Mouse (Mus musculus): ENCODE results near the gene Map2k4.

Map2k4 gene

DNA sequence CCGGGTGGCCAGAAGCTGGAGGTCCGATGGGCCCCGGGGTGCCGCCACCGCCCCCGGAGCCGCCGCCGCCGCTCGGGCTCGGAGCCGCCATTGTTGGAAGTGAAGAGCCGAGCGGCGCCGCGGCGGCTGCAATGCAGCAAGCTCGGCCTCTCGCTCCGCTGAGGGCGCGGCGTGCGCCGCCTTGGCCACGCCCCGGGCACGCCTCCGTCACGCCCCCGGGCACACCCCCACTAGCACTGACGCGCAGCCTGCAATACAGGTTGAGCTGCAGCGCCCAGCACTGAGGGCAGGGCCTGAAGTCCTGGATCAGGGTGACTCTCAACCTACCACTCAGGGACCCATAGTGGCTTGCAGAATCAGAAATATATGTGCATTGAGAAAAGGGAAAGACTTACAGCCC is at the start of gene Map2k4:
Map2k4 (minus strand) TSS at position 144 of the 400 bp plus-strand sequence.
- DNase-seq: peak; percentile 83 to 85

DNA sequence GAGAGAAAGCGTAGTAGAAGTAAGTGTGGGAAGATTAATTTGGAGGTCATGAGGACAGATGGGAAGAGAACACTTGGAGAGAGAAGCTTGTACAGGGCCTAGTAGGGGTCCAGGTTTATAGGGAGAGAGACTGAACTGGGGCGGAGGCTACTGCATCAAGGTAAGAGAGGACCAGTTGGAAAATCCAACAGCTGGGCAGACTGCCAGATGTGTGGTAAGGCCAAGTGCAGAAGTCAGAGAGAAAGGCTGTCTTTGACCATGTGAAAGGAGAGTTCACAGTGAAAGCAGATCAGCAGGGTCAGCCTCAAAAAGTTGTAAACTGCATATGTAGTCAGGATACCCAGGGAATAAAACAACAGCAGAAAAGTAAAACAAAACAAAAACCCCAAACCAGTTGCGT is 36.5 kb upstream of the Map2k4 start:
- DNase-seq: no peak

DNA sequence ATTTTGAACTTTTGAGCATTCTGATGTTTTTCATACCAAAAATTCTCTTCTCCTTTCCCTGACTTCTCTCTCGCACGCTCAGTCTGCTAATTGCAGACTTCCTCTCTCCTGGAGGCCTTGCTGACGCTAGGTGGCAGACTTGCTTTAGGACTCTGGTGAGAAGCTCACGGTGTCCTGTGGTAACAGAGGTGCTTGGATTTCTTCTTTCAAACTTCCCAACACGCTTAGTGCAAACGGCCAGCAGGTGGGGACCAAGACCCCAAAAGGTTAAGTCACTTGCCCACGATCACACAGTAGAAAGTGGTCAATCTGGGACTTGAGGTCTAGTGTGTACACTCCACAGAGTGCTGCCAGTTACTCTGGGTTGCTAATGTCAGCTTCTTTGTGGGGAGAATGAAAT is 32.8 kb upstream of the Map2k4 start:
- DNase-seq: peak; percentile 12 to 18

DNA sequence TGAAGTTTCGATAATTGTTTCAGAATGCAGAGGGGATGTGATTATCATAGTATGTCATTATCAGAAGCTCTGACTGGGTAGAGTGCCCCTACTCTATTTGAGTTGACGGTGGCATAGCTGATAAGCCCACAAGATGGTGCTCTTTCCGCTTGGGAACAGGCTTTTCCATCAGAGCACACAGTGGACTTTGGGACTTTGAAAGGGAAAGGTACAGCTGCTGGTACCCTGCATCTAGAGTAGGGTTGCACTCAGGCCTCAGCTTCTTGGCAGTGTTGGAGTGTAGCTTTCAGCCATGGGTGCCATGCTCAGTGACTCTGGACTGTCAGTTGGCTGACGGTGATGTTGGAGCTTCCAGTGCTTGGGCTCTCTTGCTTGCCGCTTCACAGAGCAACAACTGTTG is 32.2 kb upstream of the Map2k4 start:
- no peak for DNase-seq

DNA sequence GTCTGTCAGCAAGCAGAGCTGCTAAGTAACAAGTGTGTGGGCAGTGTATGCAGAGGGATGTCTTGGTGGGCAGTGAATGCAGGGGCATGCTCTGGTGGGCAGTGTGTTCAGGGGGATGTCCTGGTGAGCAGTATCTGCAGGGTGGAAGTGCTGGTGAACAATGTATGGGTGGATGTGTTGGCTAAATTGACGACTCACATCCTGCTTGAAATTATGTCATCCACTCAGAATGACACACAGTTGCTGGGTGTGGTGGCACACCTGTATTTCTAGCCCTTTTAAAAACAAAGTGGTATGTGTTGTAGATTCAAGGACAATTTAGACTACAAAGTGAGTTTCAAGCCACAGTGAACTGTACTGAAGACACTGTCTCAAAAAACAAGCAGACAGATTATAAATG is 30.1 kb upstream of the Map2k4 start:
- no peak for DNase-seq

DNA sequence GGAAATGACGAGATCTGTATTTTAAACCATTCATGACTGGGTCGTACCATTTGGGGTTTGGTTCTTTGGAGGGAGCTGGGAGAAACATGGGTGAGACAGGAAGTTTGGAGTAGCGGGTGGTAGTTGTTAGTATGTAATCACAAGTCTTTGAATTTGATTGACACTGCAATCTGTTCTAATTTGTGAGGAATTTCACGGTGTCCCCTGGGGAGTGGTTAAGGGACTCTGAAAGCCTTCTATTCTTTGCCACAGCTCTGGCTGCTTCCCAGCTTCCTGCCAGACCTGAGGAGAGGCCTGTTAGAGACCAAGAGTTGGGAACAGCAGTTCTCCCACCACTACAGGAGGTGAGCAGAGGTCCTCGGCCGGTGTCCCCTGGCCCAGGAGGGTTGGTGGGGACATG is 28.1 kb upstream of the Map2k4 start:
- DNase-seq: no peak

DNA sequence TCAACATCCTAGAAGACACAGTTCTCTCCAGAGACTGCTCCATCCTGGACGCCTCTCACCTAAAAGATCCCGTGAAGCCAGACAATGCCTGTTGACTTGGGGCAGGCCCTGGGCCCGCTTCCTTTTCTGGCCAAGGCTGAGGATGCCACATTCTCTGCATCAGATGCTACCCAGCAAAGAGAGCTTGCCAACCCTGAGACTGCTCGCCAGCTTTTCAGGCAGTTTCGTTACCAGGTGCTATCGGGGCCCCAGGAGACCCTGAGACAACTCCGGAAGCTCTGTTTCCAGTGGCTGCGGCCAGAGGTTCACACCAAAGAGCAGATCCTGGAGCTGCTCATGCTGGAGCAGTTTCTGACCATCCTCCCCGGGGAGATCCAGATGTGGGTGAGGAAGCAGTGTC is 26.3 kb upstream of the Map2k4 start:
- no peak for DNase-seq

DNA sequence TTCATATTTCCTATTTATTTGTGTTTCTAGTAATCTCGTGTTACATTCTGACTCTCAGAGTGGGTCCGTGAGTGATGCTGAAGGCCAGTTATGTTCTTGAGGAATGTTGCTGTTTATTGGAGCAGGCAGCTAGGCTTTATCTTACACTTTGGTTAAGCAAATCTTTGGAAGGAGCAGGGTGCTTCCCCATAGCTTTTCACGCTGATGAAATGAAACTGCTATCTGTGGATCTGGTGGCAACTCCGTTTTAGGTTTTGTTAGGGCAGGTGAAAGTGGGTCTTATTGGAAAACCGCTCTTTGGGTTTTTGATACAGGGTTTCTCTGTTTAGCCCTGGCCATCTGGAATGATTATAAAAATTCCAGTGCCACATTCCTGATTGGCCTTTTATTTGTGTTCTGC is 24.0 kb upstream of the Map2k4 start:
- no peak for DNase-seq

DNA sequence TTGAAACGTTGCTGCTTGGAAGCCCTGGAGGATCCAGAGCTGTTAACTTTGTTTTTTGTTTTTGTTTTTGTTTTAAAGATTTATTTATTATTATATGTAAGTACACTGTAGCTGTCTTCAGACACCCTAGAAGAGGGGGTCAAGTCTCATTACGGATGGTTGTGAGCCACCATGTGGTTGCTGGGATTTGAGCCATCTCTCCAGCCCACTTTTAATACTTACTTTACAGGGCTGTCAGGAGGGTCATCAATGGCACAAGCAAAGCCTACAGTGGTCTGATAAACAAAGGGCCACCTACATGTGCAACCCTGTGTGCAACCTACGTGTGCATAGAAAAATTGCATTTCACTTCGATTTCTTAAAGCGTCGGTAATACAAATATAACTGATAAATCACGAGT is 19.5 kb upstream of the Map2k4 start:
- DNase-seq: no peak

DNA sequence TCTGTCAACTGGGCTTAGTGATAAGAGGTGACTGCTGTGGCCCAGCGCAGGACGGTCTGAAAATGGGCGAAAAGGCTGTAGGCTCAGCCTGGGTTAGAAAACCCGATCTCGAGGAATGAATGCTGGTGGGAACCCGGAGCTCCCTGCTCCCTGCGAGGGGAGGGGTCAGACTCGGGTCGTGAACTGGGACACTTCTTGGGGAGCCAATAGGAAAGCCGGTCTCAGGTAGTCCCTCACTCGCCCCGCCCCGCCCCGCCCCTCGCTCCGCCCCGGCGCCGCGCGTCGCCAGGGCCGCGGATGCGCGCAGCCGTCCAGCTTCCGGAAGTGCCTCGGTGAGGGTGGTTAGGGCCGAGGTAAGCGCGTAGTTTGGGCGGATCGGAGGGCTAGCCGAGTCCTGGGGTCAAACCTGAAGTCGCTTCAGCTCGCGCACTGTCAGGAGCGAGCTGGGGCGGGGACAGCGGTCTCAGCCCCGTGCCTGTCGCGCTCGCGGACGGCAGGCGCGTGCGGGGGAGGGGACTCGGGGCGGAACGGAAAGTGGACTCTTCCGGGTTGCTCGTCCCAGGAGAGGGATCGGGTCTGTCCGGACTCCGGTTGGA is 18.9 kb upstream of the Map2k4 start, which contains the start of gene Zkscan6:
Zkscan6 (plus strand) TSS at position 267 of the 596 bp plus-strand sequence.
- peak; percentile 81 to 89 for DNase-seq

DNA sequence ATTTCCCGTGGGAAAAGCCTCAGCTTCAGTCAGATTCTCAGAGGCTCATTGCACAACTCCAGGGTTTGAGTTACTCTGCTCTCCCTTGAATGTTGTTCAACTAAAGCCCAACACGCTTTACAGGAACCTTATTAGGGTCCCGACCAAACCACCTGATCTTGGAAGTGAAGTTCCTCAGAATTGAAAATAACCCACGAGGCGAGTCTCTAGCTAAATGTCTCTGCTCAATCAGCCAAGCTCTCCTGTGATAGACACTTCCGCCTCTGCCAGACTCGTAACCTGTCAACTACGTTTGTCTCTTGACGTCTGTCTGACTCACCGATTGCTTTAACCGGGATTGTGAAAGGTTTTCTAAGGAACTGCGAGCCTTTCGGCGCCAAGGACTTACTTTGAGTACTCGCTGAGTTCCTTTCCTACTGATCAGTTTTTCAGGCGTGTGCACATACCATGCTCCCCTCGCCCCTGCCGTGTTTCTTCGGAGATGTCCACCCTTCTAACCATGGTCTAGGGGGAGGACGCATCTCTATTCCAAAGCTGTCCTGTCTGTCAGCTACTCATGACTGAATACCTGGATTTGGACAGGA is 18.3 kb upstream of the Map2k4 start:
- peak; percentile 9 to 47 for DNase-seq

DNA sequence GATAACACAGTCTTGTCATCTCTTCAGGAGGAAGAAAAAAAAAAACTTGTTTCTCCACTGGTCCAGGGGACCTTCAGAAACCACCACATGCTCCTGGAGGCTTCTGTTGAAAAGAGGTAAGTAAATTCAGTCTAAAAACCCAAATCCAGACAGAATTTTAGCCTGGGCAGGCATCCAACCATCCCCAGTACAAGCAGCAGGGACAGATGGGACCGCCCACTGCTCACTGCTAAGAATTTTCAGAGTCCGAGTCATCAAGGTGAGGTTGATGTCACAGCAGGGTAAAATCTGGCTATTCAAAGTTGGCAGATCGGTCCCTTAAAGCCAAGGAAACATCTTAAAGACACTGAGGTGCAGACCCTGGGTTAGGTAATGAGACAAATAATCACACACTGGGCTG is 13.8 kb upstream of the Map2k4 start:
- DNase-seq: no peak

DNA sequence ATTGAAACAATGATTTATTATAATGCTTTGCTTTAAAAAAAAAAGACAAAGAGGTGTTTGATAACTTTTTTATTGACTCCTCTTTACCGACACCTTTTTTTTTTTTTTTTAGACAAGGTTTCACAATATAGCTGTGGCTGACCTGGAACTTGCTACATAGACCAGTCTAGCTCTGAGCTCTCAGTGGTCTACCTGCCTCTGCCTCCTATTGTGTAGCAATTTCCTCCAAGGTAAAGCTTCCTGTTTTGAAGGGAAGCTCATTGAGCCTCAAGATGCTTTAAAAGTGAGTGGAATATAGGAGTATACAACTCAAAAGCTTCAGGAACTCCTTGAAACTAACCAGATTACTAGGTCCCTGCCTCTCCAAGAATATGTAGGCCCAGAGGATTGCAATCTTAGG is 7.8 kb upstream of the Map2k4 start:
- DNase-seq: no peak

DNA sequence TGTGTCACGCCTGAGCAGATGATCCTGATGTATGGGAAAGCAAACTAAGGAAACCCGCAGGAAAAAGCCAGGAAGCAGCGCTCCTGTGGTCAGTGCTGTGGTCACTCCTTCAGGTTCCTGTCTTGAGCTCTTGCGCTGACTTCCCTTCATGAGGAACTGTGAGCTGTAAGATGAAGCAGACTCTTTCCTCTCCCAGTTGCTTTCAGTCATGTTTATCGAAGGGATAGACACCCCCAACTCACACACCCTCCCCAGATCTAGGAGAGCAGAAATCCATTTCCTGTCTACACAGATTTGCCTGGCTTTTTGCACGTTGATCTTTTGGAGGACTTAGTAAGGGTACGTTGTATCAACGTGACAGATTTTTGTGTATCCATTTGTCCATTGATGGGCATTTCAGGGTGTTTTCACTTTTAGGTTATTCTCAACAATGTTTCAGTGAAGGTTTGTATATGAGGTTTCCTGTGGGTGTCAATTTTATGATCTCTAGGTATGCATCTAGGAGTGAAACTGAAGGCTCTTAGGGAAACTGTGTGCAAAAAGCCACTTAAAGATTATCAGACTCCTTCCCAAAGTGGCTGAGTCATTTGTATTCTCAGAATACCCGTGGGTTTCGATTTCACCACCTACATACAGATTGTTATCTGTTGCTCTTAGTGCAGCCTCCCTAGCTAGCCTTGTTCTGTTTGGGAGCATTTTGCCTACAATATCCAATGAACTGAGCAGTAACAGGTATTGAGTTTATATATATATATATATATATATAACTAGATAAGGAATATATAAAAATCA is 6.5 kb upstream of the Map2k4 start:
- DNase-seq: no peak

DNA sequence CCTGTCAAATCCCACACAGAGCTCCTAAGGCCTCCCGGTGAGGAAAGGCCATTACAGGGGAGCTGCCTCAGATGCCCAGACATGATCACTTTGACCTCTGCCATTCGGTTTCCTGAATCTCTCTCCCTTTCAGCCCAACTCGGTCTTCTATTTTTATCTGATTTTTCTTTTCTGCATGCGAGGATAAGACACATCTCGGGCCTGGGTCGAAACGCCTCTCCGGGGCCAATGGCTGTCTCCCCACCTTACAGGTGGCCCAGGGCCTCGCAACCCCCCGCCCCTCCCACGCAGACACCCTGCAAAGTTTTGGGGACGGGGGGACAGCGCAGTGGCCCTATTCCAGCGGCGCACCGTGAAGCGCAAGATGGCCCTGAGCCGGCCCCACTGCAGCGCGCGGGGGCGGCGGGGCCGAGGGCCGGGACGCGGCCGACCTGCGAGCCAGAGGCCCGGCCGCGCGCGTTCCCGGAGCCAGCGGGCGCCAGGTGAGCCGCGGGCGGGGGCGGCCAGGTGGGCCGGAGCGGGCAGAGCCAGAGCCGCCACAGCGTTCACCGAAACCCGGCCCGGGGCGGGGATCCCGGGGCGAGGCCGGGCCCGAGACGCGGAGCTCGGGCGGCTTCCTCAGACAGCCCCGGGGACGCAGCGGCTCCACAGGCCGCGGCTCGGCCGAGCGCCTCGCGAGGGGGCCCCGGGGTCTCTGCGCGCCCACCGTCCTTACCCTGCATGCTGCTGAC is 511 bp downstream of the Map2k4 start:
- peak; percentile 21 to 25 for DNase-seq

DNA sequence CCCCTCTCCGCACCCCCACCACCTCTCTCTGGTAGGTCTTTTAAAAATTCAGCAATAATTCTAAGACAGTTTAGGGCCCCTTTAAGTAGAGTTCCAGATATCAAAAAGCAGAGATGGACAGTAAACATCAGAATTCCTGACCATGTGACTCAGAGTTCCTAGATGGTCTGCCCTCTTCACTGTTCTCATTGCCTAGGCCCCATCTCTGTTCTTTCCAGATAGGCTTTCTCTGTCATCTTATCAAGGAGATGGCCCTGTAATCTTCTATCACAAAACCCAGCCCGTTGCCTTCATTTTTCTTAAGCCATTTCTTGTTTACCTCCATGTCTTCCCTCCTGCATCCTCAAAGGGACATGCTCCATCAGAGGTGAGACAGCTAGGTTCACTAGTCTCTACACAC is 1.9 kb downstream of the Map2k4 start:
- DNase-seq: no peak

DNA sequence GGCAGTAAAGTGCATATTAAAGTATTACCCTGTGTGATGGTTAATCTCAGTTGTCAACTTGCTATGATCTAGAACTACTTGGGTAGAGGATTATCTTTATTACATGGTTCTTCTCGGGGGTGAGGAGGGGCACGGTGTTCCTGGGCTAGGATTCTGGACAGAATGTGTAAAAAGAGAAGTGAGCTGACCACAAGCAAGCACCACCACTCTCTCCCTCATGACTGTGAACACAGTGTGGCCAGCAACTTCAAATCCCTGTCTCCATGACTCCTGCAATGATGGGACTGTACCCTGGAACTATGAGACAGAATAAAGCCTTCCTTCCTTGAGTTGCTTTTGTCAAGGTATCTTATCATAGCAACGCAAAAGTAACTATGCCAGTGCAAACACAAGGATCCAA is 6.5 kb downstream of the Map2k4 start:
- DNase-seq: no peak

DNA sequence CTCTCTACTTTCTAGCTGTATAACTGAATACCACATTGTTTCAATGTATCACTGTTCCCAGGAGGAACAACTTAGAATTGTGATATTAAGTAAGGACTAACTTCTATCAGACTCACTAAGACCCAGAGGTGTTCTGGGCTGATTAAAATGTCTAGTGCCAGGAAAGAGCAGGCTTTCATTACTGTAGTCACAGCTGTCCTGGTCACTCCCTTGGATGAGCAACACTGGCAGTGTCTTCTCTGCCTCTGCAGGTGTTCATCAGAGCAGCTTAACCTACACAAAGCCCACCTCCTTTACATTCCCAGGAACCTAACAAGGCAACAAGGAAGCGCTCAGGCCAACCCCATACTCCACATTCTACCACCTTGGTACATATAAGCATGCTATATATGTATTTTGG is 8.5 kb downstream of the Map2k4 start:
- DNase-seq: no peak

DNA sequence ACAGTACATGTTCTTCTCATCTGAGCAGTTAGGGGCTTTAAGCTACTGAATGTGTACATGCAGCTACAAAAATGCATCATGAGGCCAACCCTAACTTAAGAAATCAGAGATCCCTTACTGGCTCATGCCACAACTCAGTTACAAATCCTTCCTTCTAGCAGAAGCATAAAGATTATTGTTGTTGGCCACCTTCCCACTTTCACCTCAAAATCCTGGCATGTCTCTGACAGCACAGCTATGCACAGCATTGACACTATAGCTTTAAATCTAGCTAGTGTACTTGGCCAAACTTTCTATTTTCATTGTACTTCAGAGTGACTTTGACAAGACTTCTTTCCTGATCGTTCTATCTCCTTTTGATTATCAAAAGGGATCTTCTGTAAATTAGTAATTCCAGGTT is 9.0 kb downstream of the Map2k4 start:
- no peak for DNase-seq

DNA sequence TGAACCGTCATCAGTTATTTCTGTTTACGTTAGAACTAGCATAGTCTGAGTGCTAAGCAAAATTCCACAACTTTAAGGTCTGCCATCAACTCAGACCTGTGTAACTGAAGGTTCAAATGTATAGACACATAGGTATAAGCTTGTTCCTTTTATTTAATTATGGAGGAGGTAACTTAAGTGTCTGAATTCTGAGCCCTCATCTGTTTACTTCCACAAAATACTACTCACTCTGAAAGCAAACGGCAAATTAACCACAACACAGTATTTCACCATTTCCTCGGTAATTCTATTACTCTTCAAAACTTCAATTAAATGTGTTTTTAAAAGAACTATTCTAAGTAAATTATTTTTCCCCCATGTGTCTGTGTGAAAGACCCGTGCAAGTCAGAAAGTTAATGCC is 10.3 kb downstream of the Map2k4 start:
- DNase-seq: no peak

DNA sequence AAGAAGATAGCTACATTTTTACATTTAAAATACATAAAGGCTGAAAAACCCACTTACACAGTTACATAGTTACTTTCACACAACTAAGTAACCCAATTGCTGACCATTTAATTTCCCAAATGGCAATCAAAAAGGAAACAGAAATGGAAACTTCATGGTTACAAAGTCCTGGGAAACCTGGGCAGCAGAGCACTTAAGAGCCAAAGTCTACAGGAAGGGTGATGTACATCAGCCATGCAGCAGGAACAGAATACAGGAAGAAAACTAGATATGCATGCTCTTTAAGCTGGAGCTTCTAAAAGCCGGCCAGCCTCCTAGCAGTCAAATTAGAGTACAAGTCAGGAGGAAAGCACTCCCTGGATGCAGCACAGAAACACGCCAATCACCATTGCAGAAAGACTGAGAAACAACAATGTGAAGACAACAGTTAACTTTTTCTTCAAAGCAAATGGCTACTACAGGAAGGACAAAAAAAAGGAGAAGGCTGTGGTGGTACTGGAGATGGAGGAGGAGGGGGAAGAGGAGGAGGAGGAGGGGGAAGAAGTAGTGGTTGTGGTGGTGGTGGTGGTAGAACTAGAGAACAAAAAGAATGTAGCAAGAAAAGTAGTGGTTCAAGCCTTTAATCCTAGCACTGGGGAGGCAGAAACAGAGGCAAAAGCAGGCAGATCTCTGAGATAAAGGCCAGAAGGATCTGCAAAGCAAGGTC is 11.0 kb downstream of the Map2k4 start:
- no peak for DNase-seq

DNA sequence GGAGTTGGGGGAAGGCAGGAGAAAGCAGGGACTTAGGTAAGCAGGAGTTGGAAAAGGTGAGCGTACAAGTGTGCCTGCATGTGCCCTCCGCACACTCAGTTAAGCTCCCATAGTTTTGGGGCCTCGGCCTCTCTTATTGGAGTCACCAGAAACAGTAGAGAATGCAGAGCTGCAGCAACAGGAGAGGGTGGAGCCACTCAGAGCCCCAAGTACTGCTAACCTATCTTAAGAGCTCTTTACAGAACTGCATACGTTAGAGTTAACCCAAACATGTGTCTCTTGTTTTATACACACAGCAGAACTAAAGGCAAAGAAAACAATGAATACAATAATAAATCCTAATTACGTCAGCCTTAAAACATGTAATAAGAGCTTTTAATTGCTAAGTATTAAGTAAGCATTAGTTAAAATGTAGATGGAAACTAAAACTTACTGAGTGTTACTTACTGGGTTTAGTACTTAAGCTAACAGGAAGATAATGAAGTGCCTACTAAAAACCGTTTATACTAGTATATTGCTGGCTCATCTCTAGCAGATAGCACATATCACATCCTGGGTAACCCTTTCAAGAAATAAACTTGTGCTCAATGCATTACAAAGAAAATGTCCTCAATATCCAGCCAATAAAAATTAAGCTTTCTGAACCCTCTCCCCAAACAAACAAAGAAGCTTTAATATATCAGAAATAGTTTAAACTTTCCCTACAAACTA is 14.0 kb downstream of the Map2k4 start:
- DNase-seq: no peak
